Mouse (Mus musculus): ENCODE measurements around the gene Trip4.
A peak's percentile ranks its signal among the peaks of the same experiment; 100 is the strongest.

Gene Trip4

DNA sequence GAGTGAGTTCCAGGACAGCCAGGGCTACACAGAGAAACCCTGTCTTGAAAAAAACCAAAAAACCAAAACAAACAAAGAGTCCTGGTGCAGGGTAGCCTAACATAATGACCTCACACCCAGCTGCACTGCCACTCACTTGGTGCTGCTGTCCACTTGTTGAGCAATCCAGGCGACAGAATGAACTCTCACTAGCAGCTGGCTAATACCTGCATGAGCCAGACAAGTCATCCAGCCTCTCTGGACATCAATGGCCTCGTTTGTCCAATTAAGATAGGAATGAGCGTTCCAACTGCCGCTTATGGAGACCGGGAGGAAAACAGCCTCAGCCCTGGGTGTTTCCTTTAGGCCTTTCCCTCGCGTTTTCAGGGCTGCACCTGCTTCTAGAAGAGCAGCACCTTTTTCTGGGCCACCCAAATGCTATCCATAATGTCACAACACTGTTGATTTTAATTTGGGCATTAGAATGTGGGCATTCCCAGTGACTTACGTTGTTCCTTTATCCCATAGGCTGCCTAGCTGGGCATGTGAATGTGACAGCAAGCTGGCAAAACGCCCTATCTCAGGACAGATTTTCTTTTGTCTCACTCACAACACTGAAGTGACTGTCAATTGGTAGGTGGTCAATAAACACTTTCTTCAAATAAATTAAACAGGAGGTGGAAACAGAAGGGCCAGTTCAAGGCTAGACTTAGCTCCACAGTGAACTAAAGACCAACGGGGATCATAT lies 73.8 kb downstream of the Trip4 start:
- peak; percentile 65 for DNase-seq (ENCODE audit: low spot score)

GRCm38 (mm10) chr9:65833640-65834039 lies 75.0 kb downstream of the Trip4 start:
- DNase-seq (ENCODE audit: low spot score), result no peak

GRCm38 (mm10) chr9:65833230-65833629 lies 75.4 kb downstream of the Trip4 start:
- no peak for DNase-seq (ENCODE audit: low spot score)

GRCm38 (mm10) chr9:65832041-65832440 lies 76.6 kb downstream of the Trip4 start:
- no peak for DNase-seq (ENCODE audit: low spot score)

DNA sequence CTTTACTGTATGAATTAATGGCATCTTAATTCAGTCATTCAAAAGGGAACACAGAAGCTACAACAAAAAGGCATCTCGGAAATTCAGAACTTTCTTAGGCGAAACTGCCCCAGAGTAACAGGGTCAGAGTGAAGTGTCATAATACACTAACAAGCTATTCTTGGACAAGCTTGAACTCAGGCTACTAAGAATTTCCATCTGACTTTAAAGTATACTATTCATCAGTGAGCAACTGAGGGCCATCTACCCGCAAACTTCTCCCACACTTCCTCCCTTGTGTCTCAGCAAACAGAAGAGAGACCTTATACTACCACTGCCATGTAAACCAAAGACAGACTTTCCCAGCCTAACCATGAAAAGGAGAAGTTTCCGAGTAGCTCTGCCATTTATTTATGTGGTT lies 77.4 kb downstream of the Trip4 start:
- no peak for DNase-seq (ENCODE audit: low spot score)

DNA sequence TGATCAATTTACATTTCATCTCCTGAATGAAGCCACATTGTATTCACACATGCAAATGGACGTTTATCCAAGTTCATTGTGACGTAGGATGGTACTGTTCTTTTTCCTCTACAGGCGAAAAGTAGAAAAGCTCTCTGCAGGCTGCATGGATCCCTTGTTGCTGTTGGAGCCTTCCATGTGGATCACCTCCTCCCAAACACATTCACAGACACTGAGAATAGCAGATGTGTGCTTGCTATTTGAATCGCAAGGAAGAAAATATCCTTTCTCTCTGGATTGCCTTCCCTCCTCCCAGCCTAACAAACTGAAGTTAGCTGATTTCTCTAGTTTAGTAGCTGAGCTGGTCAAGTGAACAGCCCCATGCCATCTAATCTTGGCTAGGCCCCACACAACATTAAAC lies 78.3 kb downstream of the Trip4 start:
- no peak for DNase-seq (ENCODE audit: low spot score)

- DNase-seq (ENCODE audit: low spot score), result peak; percentile 81
These were observed 79.2 kb downstream of the Trip4 start for GRCm38 (mm10) chr9:65829410-65829809.

GRCm38 (mm10) chr9:65828511-65828910 lies 80.1 kb downstream of the Trip4 start:
- peak; percentile 54 for DNase-seq (ENCODE audit: low spot score)

- no peak for DNase-seq (ENCODE audit: low spot score)
These were observed 80.6 kb downstream of the Trip4 start for GRCm38 (mm10) chr9:65828016-65828403.

GRCm38 (mm10) chr9:65827344-65828015 lies 81.1 kb downstream of the Trip4 start, which contains the start of gene Zfp609:
Gene Zfp609, minus strand, starts transcription at chr9:65827564.
- DNase-seq (ENCODE audit: low spot score), result peak; percentile 94

GRCm38 (mm10) chr9:65826588-65827343 lies 81.8 kb downstream of the Trip4 start:
- DNase-seq (ENCODE audit: low spot score), result peak; percentile 76

DNA sequence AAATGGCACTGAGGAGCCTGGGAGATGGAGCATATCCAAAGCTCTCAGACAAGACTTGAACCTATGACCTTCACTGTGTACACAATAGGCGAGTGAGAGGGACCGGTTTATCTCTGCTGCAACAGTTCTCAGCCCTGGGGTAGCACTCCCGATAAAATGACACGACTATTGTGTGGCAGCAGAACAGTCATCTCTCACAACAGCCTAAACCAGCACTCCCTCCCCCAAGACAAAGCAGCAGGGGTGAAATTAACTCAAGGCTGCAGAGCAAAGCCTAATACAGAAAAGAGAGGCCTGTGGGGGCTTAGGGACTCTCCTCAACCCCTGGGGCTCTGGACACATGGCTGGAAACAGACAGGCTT lies 82.4 kb downstream of the Trip4 start:
- peak; percentile 65 for DNase-seq (ENCODE audit: low spot score)

GRCm38 (mm10) chr9:65823716-65824462 lies 84.7 kb downstream of the Trip4 start:
- peak; percentile 28 for DNase-seq (ENCODE audit: low spot score)

GRCm38 (mm10) chr9:65822011-65822410 lies 86.6 kb downstream of the Trip4 start:
- DNase-seq (ENCODE audit: low spot score), result no peak

DNA sequence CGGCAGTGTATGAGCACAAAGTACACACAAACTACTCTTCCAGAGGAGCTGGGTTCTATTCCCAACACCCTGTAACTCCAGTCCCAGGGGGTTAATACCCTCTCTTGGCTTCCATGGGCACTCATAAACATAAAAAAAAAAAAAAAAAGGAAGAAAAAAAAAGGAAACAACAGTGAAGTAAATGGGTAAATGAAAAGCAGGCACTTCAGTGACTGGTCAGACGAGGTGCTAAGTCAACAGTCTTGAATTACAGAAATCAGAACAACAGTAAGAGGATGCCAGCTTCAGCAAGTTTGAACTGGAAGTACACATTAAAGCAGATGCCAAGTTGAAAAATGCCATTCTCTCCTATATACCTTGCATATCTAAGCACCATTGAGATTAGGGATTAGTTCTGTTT lies 88.3 kb downstream of the Trip4 start:
- no peak for DNase-seq (ENCODE audit: low spot score)

- no peak for DNase-seq (ENCODE audit: low spot score)
These were observed 90.2 kb downstream of the Trip4 start for GRCm38 (mm10) chr9:65818402-65818801.

GRCm38 (mm10) chr9:65812841-65813240 lies 95.8 kb downstream of the Trip4 start:
- DNase-seq (ENCODE audit: low spot score), result no peak

- DNase-seq (ENCODE audit: low spot score), result no peak
These were observed 96.8 kb downstream of the Trip4 start for GRCm38 (mm10) chr9:65811784-65812183.

- DNase-seq (ENCODE audit: low spot score), result no peak
These were observed 100.8 kb downstream of the Trip4 start for GRCm38 (mm10) chr9:65807818-65808217.

GRCm38 (mm10) chr9:65807251-65807650 lies 101.3 kb downstream of the Trip4 start:
- DNase-seq (ENCODE audit: low spot score), result peak; percentile 85

GRCm38 (mm10) chr9:65799770-65800169 lies 108.8 kb downstream of the Trip4 start:
- no peak for DNase-seq (ENCODE audit: low spot score)

DNA sequence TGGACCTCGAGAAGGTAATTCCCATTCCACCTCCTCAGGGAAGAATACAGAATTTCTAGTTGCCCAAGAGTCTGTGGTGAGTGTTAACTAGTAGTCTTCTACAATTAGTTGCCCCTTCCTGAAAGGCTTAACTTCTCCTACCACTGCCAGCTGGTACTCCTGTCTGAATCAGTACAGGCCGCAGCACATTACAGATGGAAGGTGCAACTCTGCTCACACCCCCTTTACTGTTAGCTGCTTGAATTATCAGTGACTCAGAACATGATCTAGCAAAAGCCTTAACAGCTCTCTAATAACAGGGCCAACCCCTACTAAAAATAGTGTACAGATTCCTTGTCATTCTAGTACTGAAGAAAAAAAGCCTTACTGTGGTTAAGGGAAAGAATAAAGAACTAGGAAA lies 112.9 kb downstream of the Trip4 start:
- no peak for DNase-seq (ENCODE audit: low spot score)
